Mouse (Mus musculus) embryonic facial prominence, embryonic 15.5 days (tissue): ENCODE measurements around the gene Psmb3. TPM values are rescaled to one million over a fixed set of nuclear protein-coding genes. Genes with fewer than 3 reads are reported as not detected.
A peak's percentile ranks its signal among the peaks of the same experiment; 100 is the strongest.

Source experiments
- ATAC-seq: fragments of 200-750 bp; cut with Nextera tagmentation; 2 replicates; pipeline ENCODE4 v1.8.0; 2017; ENCODE audit warnings: low read depth, moderate TSS enrichment; ENCODE audit not compliant: insufficient number of reproducible peaks, low FRiP score, low TSS enrichment
- H3K27ac ChIP-seq: fragments of 300-500 bp; sonication (generic); replicated peaks from 2 replicates; pipeline ENCODE4 v1.5.1; 2015; ENCODE audit warnings: mild to moderate bottlenecking, inconsistent platforms
- H3K27me3 ChIP-seq: fragments of 300-500 bp; sonication (generic); 2 replicates; pipeline ENCODE4 v1.6.1; 2015; ENCODE audit warnings: inconsistent platforms
- H3K36me3 ChIP-seq: fragments of 300-500 bp; sonication (generic); 2 replicates; pipeline ENCODE4 v1.6.1; 2015; ENCODE audit warnings: mild to moderate bottlenecking, inconsistent platforms
- H3K4me1 ChIP-seq: fragments of 300-500 bp; sonication (generic); 2 replicates; pipeline ENCODE4 v1.6.1; 2015; ENCODE audit warnings: inconsistent platforms
- H3K4me2 ChIP-seq: fragments of 300-500 bp; sonication (generic); replicated peaks from 2 replicates; pipeline ENCODE4 v1.6.1; 2015; ENCODE audit warnings: mild to moderate bottlenecking, inconsistent platforms
- H3K4me3 ChIP-seq: fragments of 300-500 bp; sonication (generic); replicated peaks from 2 replicates; pipeline ENCODE4 v1.5.1; 2015; ENCODE audit warnings: mild to moderate bottlenecking, inconsistent platforms
- H3K9ac ChIP-seq: fragments of 300-500 bp; sonication (generic); 2 replicates; pipeline ENCODE4 v1.6.1; 2015; ENCODE audit warnings: inconsistent platforms
- H3K9me3 ChIP-seq: fragments of 300-500 bp; sonication (generic); replicated peaks from 2 replicates; pipeline ENCODE4 v1.6.1; 2016; ENCODE audit warnings: inconsistent platforms
- WGBS: fragments of 180-500 bp; shearing (Covaris S2); methylation state at CpG from one replicate; pipeline ENCODE4 v1.1.7; 2015; 5-methylcytosine and 5-hydroxymethylcytosine counted together
- polyA plus RNA-seq: library from polyadenylated mRNA; unstranded; fragments of >200 nt; fragmentation: Nextera tagmentation; extraction: Ambion mirVana; gene quantifications from 2 replicates; pipeline ENCODE4 v1.2.1, GENCODE M21; 2015

Gene Psmb3
- polyA plus RNA-seq, 1 experiment from 2014 or later, result 440 TPM

GRCm38 (mm10) chr11:97661648-97662133 lies 41.5 kb upstream of the Psmb3 start:
- Histone ChIP-seq H3K4me1 (peaks cover 51% of the 10 kb centered on the region), H3K27ac (peak overlapping the region; percentile 40; the same call in 1 of the 2 replicates), H3K36me3 (peaks cover 14% of the 10 kb centered on the region), H3K9ac (0 out of 2 replicates have a peak overlapping the region, but pooled peaks have one; percentile 26), H3K9me3 (no peaks in the 10 kb centered on the region), H3K27me3 (peaks cover 17% of the 10 kb centered on the region), H3K4me3 (peak overlapping the region; percentile 81), H3K4me2 (peak overlapping the region; percentile 83)
- WGBS, result under 1% methylated on average over 20 of the region's 20 CpGs
- no peak for ATAC-seq

- Histone ChIP-seq H3K27me3 (peaks cover 17% of the 10 kb centered on the region), H3K9ac (no peak overlapping the region), H3K4me1 (peaks cover 51% of the 10 kb centered on the region), H3K36me3 (peaks cover 19% of the 10 kb centered on the region), H3K9me3 (no peaks in the 10 kb centered on the region), H3K4me3 (peak overlapping the region; percentile 81), H3K4me2 (peak overlapping the region; percentile 83), H3K27ac (peak overlapping the region; percentile 85)
- ATAC-seq, result no peak
- WGBS, result 2% methylated on average over 21 of the region's 21 CpGs
These were observed 40.8 kb upstream of the Psmb3 start for GRCm38 (mm10) chr11:97662207-97662892.

GRCm38 (mm10) chr11:97662893-97663527 lies 40.2 kb upstream of the Psmb3 start, which contains the start of gene Mllt6:
Gene Mllt6, plus strand, starts transcription at chr11:97663414.
- H3K4me3 ChIP-seq, result peak within 1 kb of the TSS; percentile 81
- peaks cover 17% of the 10 kb centered on the region for H3K27me3 ChIP-seq
- under 1% methylated on average over 23 of the region's 76 CpGs for WGBS
- no peaks in the 10 kb centered on the region for H3K9me3 ChIP-seq
- ATAC-seq, result peak; percentile 73
- peak within 1 kb of the TSS; percentile 83 for H3K4me2 ChIP-seq
- peak within 1 kb of the TSS; percentile 59 for H3K9ac ChIP-seq
- H3K36me3 ChIP-seq, result peaks cover 25% of the 10 kb centered on the region
- H3K4me1 ChIP-seq, result peaks cover 51% of the 10 kb centered on the region
- H3K27ac ChIP-seq, result peak within 1 kb of the TSS; percentile 85

GRCm38 (mm10) chr11:97663528-97664338 lies 39.5 kb upstream of the Psmb3 start:
- Histone ChIP-seq H3K4me3 (peak overlapping the region; percentile 81), H3K36me3 (peaks cover 29% of the 10 kb centered on the region), H3K4me1 (peaks cover 57% of the 10 kb centered on the region), H3K27ac (peak overlapping the region; percentile 85), H3K4me2 (peak overlapping the region; percentile 83), H3K9ac (peak overlapping the region; percentile 59), H3K9me3 (no peaks in the 10 kb centered on the region), H3K27me3 (peaks cover 17% of the 10 kb centered on the region)
- WGBS, result 1% methylated on average over 34 of the region's 57 CpGs
- ATAC-seq, result no peak

- Histone ChIP-seq H3K9ac (peak overlapping the region; percentile 59), H3K4me1 (peaks cover 59% of the 10 kb centered on the region), H3K4me2 (peak overlapping the region; percentile 83), H3K27ac (peak overlapping the region; percentile 85), H3K4me3 (peak overlapping the region; percentile 81), H3K9me3 (no peaks in the 10 kb centered on the region), H3K27me3 (peaks cover 17% of the 10 kb centered on the region), H3K36me3 (peaks cover 34% of the 10 kb centered on the region)
- no peak for ATAC-seq
- whole genome bisulfite sequencing, result 0% methylated on average over 6 of the region's 8 CpGs
These were observed 38.9 kb upstream of the Psmb3 start for GRCm38 (mm10) chr11:97664339-97664665.

- Histone ChIP-seq H3K4me1 (peaks cover 59% of the 10 kb centered on the region), H3K27ac (no peak overlapping the region), H3K9me3 (no peaks in the 10 kb centered on the region), H3K4me2 (peak overlapping the region; percentile 83), H3K9ac (no peak overlapping the region), H3K36me3 (peaks cover 39% of the 10 kb centered on the region), H3K27me3 (peaks cover 17% of the 10 kb centered on the region), H3K4me3 (peak overlapping the region; percentile 81)
- ATAC-seq, result no peak
- WGBS, result 25% methylated on average over 6 of the region's 6 CpGs
These were observed 38.4 kb upstream of the Psmb3 start for GRCm38 (mm10) chr11:97664771-97665240.

GRCm38 (mm10) chr11:97665431-97665830 lies 37.8 kb upstream of the Psmb3 start:
- peaks cover 42% of the 10 kb centered on the region for H3K36me3 ChIP-seq
- no peak overlapping the region for H3K4me3 ChIP-seq
- no peak overlapping the region for H3K9ac ChIP-seq
- H3K4me2 ChIP-seq, result no peak overlapping the region
- peaks cover 63% of the 10 kb centered on the region for H3K4me1 ChIP-seq
- 81% methylated on average over 13 of the region's 13 CpGs for WGBS
- no peak overlapping the region for H3K27ac ChIP-seq
- H3K27me3 ChIP-seq, result peaks cover 17% of the 10 kb centered on the region
- no peaks in the 10 kb centered on the region for H3K9me3 ChIP-seq
- no peak for ATAC-seq

- H3K9me3 ChIP-seq, result no peaks in the 10 kb centered on the region
- peaks cover 63% of the 10 kb centered on the region for H3K4me1 ChIP-seq
- H3K4me2 ChIP-seq, result no peak overlapping the region
- H3K9ac ChIP-seq, result no peak overlapping the region
- H3K36me3 ChIP-seq, result peaks cover 46% of the 10 kb centered on the region
- no peak overlapping the region for H3K4me3 ChIP-seq
- ATAC-seq, result no peak
- H3K27ac ChIP-seq, result no peak overlapping the region
- 86% methylated on average over 7 of the region's 7 CpGs for WGBS
- H3K27me3 ChIP-seq, result peaks cover 12% of the 10 kb centered on the region
These were observed 37.0 kb upstream of the Psmb3 start for GRCm38 (mm10) chr11:97666221-97666620.

GRCm38 (mm10) chr11:97666794-97667193 lies 36.4 kb upstream of the Psmb3 start:
- Histone ChIP-seq H3K4me3 (no peak overlapping the region), H3K9ac (no peak overlapping the region), H3K27me3 (peaks cover 8% of the 10 kb centered on the region), H3K27ac (no peak overlapping the region), H3K36me3 (peaks cover 50% of the 10 kb centered on the region), H3K9me3 (no peaks in the 10 kb centered on the region), H3K4me1 (peaks cover 59% of the 10 kb centered on the region), H3K4me2 (no peak overlapping the region)
- no peak for ATAC-seq
- WGBS, result 84% methylated on average over 15 of the region's 15 CpGs

GRCm38 (mm10) chr11:97668160-97668559 lies 35.0 kb upstream of the Psmb3 start:
- Histone ChIP-seq H3K9ac (no peak overlapping the region), H3K27me3 (no peaks in the 10 kb centered on the region), H3K27ac (no peak overlapping the region), H3K9me3 (no peaks in the 10 kb centered on the region), H3K4me2 (no peak overlapping the region), H3K4me3 (no peak overlapping the region), H3K4me1 (peaks cover 49% of the 10 kb centered on the region), H3K36me3 (peaks cover 64% of the 10 kb centered on the region)
- 80% methylated on average over 7 of the region's 7 CpGs for WGBS
- no peak for ATAC-seq

- peaks cover 47% of the 10 kb centered on the region for H3K4me1 ChIP-seq
- no peak overlapping the region for H3K9ac ChIP-seq
- 53% methylated on average over 15 of the region's 15 CpGs for WGBS
- no peak overlapping the region for H3K4me2 ChIP-seq
- H3K27ac ChIP-seq, result peak overlapping the region; percentile 53; the same call in 1 of the 2 replicates
- no peaks in the 10 kb centered on the region for H3K27me3 ChIP-seq
- H3K9me3 ChIP-seq, result no peaks in the 10 kb centered on the region
- H3K36me3 ChIP-seq, result peaks cover 75% of the 10 kb centered on the region
- ATAC-seq, result no peak
- no peak overlapping the region for H3K4me3 ChIP-seq
These were observed 33.9 kb upstream of the Psmb3 start for GRCm38 (mm10) chr11:97669268-97669667.
